Mouse (Mus musculus) heart, postnatal 0 days (tissue): Measurements from ENCODE around the gene Prkn.

Experiments
- CTCF ChIP-seq: IDR thresholded peaks from 2 replicates; pipeline ENCODE4 v1.5.1; 2016; ENCODE audit warnings: antibody characterized with exemption, control low read depth, low read depth
- EP300 ChIP-seq: IDR thresholded peaks from 2 replicates; pipeline ENCODE4 v1.6.1; 2016; ENCODE audit warnings: antibody characterized with exemption, low read depth

DNA sequence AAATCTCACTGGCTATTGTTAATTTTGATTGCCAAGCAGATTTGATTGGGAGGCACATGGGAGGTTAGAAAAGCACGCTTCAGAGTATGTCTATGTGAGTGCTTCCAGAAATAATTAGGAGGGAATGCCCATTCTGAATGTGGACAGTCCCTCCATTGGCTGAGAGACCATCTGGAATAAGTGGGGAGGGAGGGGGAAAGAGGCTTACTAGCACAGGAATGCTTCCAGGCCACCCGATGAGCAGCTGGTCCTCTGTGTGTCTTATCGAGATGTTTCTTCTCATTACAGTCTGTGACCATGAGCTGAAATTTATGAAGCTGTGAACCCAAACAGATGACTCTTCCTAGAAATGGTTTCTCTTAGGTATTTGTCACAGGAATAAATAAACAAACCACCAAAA lies 493.6 kb downstream of the Prkn start:
- TF ChIP-seq CTCF: no peak
- no peak for TF ChIP-seq EP300
